Mouse (Mus musculus) thymus, postnatal 10 days (tissue): ENCODE data around the gene Gigyf1.
A peak's percentile ranks its signal among the peaks of the same experiment; 100 is the strongest.

Source experiments
- DNase-seq, 2 experiments: peaks; one replicate each; pipeline ENCODE4 v3.0.0; 2021; ENCODE audit warnings: low spot score in 2 of 2

The Gigyf1 gene

DNA sequence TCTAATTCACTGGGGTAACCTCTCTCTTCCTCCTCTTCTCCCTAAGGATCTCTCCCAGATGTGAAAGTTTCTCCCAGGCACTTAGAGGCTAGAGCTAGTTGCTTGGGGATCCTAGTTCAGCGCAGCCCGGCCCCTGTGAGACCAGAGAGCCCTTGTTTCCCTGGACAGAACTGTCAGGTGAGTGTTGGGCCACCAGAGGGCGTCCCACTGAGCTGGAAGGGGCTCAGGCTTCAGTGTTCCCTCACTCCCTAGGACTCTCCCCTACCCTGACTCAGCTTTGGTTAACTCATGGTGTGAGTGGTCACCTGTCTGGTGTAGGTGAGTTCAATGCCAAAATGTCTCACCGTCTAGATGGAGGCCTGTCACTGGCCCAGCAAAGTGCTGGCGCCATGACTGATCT lies at the start of gene Gigyf1:
Gene Gigyf1 (plus strand): TSS at position 113 of the 400 bp plus-strand sequence.
- no peak for DNase-seq

DNA sequence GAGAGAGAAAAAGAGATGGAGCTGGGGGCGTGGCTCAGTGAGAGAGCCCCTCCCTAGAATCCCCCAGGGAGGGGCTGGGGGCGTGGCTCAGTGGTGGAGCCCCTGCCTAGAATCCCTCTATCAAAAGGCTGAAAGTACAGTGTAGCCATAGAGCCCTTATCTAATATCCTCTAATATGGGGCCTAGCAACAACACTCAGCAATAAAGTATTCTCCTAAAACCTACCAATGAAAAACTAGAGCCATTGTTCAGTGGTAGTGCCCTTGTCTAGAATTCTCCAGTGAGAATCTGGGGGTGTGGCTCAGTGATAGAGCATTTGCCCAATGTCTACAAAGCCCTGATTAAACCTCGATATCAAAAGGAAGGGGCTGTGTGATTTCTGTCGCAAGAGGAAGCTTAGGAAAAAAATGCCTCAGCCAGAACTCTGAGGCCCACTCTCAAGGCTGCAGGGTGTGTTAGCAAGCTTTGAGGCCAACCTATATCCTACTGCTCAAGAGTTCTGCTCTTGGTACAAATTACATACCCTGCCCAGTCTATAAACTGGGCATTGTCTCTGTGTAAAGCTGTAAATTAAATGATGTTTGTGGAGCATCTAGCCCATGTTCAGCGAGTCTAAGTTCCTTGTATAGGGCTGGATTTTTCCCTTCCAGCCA lies 46.0 kb upstream of the Gigyf1 start:
- no peak for DNase-seq

DNA sequence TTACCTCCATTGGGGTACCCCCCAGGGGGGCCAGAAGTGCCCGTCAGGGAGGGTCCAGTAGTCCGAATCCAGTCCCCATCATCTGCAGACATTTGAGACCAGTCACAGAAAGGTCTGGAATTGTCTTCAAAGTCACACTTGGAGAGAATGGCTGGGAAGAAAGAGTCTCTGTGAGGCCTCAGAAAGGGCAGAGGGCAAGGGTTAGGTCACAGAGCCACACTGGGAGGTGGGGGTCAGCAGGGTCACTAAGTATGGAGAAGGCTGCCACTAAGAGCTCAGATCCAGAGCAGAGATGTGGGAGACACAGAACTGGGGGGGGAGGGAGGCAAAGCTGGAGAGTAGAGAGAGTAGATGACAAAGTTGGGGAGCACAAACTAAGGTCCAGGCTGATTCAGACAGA lies 44.0 kb upstream of the Gigyf1 start:
- DNase-seq = no peak

DNA sequence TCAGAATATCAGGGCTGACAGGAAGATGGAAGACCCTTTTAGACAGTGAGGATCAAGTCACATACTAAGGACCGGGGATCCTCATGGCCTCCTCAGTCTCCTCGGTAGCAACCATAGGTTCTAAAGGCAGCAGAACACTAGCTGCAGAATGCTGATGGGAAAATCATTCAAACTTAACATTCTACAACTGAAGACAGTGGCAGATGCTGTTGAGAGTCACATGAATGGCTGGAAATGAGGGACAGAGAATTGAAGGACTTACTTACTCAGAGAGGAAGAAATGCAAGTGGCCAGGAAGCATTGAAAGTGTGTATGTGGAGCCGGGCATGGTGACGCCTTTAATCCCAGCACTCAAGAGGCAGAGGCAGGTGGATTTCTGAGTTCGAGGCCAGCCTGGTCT lies 41.4 kb upstream of the Gigyf1 start, which contains the start of gene Zan:
Gene Zan (minus strand): TSS at position 101 of the 400 bp plus-strand sequence.
- no peak for DNase-seq

DNA sequence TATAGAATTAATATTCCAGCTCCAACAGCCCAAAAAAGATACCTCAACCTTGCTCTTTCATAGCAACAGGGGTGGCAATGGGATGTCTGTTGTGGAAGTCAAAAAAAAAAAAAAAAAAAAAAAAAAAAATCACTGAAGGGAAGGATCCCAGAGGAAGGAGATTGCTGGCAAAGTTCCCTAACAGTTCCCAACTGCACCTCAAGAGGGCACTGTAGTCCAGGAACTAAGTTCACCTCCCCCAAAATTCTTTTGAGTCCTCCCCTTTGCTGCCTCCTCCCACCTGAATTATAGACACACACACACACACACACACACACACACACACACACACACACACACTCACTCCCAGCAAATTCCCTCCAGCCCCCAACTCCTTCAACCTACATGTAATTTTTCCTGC lies 37.2 kb upstream of the Gigyf1 start:
- peak; percentile 14 to 56 for DNase-seq

DNA sequence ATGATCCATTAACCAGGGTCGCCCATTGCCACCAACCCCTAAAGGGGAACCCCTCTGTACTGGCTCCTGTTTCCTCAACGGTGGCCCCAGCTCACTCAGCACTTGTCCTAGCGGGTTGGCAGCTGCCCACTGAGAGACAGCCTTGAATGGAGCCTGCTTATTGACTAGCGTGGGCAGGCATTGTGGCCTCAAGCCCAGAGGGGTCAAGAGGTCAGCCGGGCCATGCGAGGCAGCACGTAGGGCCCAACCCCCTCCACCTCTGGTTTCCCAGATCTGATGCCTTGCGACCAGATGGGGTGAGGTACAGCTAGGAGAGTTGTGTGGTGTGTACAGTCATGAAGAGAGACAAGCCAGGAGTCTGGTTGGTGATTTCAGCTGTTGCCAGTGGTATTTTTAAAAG lies 36.5 kb upstream of the Gigyf1 start:
- DNase-seq = no peak

DNA sequence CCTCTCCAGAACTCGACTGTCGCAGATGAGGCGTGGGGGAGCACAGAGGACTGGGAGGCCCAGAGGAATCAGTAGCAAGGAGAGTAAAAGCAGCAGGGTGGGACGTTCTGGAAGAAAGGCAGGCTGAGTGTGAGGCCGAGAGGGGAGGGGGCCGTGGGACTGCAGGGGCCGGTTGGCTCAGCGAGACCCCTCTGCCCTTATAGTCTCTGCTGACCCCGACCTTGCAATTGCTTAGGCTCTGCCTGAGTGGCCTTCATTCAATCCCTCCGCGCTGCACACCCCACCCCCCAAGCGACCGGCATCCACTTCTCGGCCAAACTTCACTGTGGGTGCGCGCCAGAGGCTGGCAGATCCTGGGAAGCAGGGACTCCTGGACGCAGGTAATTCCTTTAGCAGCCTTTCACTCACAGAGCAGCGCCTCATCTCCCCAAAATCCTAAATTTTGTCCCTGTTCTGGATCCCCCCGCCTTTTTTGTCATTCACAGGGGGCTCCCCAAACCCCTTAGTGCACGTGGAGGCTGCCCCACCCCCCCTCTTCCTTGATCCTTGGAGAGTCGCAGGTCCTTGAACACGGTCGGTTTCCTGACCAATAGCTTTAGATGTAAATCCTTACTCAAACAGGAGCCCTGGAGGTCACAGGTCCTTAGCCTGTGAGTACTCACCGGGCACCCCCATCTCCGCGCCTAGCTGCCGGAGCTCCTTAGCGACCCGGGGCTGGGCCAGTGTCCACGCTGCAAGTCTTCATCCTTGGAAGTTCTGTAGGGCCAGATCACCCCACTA lies 33.1 kb upstream of the Gigyf1 start:
- no peak for DNase-seq

DNA sequence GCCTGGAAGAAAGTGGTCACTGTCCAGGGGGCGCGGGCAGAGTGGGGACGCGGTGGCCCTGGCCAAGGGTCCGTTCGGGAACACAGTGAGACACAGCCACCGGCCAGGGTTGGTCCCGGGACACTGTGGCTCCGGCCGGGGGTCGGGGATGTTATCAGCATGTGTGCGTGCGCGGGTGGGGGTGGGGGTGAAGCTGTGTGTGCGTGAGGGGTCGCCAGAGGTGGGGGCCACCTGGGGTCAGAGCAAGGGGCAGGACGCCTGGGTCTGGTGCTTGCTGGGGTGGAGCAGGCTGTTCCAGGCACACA lies 32.5 kb upstream of the Gigyf1 start:
- no peak for DNase-seq

DNA sequence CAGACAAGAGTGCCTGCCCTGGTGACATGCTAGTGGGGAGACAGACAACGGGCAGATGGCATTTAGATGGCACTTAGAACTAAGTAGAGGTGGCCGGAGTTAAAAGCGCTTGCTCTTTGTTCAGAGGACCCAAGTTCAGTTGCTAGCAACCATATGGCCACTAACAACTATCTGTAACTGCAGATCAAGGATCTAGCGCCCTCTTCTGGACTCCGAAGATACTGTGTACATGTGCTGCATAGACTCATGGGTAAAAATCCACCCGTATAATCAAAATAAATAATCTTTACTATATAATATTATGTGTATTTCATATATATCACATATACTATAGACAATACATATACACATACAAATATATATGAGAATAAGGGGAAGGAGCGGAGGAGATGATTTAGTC lies 30.7 kb upstream of the Gigyf1 start:
- DNase-seq = no peak

DNA sequence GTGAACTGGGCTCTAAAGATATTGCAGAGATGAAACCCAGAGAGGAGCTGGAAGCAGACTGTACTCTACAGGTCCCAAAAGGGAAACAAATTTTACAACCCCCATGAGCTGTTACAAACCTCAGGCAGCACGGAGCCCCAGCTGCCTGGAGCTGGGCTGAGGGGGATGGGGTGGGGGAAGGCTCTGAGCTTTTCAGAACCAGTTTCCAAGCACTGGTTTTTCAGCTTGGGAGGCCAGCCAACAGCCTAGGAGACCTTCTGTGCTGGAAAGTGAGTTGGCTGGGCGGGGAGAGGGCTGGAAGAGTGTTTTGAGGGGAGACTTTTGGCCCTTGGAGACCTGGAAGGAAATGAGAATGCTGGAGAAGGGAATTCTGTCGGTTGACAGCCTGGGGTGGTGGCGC lies 26.8 kb upstream of the Gigyf1 start:
- no peak for DNase-seq

DNA sequence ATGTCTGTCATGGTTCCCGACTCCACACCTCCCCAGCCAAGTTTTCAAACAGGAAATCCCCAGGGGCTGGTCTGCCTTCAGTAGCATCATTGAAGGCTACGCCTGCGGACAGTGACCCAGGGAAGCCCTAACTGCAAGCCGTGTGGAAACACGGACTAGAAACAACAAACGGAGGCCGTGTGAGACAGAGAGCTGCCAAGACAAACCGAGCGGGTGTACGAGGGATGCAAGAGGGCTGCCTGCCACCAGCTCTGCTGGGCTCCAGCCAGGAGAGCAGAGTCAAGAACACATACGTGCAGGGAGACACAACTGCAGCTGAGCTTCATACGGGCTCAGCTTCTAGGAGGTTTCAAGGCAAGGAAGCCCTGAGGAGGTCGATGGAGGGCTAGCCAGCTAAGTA lies 24.5 kb upstream of the Gigyf1 start:
- no peak for DNase-seq

DNA sequence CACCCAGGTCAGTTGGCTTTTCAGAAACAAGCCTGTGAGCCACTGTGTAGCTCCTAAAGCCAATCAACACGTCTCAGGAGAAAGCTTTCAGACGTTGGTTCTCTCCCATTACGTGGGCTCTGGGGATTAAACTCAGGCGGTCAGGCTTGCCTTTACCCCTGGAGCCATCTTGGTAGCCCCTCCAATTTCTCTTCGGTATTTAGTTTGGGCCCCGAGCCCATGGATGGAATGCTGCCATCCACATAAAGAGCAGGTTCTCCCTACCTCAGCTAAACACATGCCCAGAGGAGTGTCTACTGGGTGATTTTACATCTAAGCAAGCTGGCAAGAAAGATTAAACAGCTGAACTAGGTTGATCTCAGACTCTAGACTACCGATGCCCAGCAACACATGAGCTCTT lies 18.2 kb upstream of the Gigyf1 start:
- DNase-seq = no peak

DNA sequence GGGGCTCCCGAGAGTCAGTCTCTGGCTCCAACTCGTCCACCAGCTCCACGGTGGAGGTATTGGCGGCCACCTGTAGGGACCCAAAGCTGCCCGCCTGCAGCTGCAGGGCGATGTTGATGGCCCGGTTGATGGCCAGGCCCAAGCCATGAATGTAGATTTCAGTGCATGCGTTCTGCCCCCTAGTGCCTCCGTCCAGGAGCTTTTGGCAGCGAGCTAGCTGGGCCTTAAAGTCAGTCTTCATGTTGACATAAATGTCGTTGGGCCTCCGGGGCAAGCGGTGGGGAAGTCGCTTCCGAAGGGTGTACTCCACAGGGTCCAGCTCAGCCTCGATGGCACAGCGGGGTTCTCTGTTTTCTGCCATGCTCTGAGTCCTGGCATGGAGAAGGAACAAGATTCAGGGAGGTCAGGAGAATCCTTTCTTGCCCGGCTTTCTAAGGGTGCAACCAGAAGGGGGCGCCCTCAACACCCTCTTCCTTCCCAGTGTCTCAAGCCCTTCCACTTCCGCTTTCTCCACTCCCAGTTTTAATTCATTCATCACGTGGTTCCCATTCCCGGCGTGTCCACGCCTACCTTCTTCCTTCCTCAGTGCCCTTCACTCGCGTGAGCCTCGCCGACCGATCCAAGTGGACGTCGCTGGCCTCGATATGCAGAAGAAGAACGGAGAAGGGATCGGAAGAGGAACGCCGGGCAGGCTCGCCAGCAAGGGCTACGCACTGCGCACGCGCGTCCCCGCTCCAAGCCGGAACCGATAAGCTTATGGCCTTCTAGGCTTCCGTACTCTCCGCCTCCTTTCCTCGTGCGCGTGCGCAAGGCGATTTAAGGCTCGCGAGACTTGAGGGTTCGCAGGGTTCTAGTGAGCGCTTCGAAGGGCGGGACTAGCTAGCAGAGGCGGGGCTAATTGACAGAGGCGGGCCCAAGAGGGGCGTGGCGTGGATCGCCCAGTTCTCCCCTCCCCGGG lies 16.4 kb upstream of the Gigyf1 start, which contains the start of gene Pop7:
Gene Pop7 (minus strand): TSS at position 810 of the 958 bp plus-strand sequence.
- DNase-seq = peak; percentile 100

DNA sequence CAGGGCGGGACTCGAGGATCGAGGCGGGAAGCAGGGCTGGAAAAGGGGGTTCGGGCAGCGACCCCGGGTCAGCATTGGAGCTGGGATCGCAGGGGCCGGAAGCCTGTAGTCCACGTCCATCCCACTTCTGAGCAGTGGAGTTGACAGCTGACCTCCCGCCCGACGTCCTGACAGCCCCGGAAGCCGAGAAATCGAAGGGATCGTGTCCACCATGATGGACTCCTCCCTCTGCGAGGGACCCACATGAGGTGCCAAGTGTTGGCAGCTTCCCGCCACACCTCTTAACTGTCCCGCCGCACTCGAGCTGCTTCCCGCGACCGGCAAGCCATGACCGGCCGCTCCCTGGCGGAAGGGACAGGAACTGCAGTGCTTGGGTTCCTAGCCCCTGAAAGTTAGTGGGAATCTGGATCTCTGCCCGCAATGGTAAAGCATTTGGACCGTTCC lies 15.7 kb upstream of the Gigyf1 start:
- DNase-seq = peak; percentile 77 to 83

DNA sequence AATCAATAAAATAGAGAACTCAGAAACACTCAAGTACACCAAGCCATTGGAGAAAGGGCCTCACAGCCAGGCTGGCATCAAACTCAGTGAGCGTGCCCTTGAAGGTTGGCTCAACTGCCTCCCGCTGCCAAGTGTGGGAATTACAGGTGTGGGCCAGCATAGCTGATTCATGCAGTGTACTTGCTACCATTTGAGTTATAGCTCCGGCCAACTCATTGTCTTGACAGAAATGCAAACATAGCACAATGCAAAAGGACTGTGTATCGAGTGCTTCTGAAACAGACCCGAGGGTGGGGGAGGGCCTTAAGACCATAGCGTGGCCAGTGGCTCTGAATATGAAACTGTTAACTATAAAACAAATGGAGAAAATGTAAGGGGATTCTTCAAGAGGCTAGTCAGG lies 14.3 kb upstream of the Gigyf1 start:
- no peak for DNase-seq

DNA sequence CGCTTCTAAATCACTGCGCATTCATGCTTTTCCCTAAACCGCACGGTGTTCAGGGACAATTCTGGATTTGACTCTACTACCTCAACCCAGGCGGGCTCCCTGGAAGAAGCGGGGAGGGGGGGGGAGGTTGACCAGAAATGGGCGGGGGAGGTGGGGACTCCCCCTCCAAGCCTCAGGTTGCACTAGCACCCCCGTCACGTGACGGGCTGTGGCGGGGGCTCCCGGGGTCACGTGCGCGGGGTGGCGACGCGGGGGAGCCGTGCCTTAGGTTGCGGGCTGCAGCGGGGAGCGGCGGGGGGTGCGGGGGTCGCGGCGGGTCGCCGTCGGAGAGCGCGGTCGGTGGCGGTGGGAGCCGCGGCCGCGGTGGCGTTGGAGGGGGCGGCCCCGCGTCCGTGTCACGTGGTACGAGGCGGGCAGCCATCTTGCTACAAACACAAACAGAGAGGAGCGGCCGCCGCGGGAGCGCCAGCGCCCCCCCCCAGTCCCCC lies 8.3 kb upstream of the Gigyf1 start:
- peak; percentile 59 to 70 for DNase-seq

DNA sequence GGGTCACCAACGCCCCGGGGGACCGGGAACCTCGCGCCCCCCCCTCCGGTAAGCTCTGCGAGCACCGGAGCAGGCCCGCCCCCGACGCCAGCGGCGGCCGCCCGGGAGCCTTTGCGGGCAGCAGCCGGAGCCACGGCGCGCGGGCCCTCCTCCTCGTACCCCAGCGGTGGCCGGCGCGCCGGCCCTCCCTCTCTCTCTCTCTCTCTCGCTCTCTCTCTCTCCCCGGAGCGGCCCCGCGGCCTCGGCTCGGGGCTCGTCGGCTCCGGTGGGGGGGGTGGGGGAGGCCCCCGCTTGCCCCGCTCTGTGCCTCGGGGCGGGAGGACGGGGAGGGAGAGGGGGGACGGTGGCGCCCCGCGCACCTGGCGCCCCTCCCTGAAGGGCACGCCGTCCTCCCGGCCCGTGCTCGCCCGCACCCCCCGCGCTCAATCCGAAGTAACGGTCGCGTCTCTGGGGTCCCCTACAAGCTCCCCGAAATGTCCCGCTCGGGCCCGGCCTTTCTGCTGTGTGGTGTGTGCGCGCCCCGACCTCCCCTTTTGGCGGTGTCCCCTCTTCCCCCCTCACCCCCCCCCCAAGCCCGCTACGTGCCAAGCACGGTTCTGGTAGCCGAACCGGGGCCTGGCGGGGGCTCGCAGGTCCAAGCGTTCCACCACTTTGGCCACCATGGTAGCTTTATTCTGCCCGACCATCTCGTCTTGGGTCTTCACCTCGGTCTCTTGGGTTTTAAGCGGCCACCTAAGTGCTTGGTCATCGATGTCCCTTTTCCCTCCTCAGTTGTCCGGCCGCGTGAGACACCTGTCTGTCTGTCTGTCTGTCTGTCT lies 7.6 kb upstream of the Gigyf1 start:
- DNase-seq = peak in 1 of 2 experiments; percentile 53

DNA sequence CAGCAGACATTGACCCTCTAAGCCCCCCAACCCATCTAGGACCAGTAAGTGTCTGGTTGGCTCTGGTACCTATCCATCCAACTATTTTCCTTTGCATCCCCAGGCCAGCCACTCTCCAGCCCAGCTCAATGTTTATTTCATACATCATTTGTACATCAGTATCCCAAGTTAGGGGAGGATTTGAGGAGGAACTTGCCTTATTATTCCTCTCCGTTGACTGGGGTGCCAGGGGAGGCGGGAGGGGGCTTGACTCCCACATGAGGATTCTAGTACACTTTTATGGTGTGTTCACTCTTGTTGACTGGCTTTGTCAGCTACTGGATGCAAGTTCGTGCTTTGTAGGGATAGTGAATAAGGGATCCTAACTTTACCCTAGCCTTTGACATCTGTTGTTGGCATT lies 6.6 kb upstream of the Gigyf1 start:
- no peak for DNase-seq

DNA sequence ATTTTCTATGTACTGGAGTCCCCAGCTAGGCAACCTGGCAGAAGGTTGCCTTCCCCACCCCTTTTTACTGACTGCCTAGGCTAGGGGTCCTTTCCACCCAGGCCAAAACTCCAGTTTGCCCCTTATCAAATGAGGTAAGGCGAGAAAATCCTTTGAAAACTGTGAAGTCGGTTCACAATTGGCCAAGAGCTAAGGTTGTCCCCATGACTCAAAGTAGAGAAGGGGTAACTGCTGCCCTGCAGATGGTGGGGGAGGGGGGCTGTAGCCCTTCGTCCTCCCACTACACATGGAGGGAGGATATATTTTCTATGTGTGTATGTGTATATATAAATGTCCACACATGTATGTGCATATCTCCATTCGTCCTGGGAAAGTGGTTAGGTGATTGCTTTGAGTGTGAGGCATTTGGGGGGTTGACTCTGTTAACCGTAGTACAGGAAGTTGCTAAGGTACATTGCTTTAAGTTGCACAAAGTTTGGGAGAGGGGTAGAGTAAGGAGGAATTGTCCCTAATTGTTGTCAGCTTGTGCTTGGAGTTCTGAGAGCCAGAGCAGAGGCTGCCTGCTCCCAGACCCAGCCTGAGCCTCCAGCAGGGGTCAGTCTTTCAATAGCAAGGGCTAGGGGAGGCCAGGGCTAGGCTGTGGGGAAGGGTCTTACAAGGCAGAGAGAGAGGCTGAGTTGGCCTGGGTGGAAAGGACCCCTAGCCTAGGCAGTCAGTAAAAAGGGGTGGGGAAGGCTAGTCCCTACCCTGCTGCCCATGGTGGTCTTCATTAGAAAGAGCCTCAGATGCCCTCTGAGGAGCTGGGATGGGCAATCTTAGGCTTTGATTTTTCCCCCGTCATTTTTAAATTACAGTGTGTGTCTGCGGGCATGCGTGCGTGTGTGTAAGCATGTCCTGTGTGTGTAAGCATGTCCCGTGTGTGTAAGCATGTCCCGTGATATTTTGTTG lies 5.2 kb upstream of the Gigyf1 start:
- DNase-seq = peak in 1 of 2 experiments; percentile 42
